Mouse (Mus musculus) c-Kit-positive CD71-positive TER-119-positive erythroid progenitor cells, embryonic 14.5 days (primary cell): ENCODE data around the gene Tjap1.

Experiments used
- DNase-seq: peaks from one replicate; pipeline ENCODE4 v3.0.0-alpha.2; 2013; ENCODE audit warnings: low spot score

The Tjap1 gene

GRCm38 (mm10) chr17:46283140-46283539 lies 314 bp upstream of the Tjap1 start:
- DNase-seq = no peak

- no peak for DNase-seq
Observed at GRCm38 (mm10) chr17:46278011-46278765, 4.6 kb downstream of the Tjap1 start.

GRCm38 (mm10) chr17:46277586-46277985 lies 5.2 kb downstream of the Tjap1 start:
- DNase-seq = no peak

- no peak for DNase-seq
Observed at GRCm38 (mm10) chr17:46275506-46275905, 7.3 kb downstream of the Tjap1 start.

GRCm38 (mm10) chr17:46275034-46275433 lies 7.8 kb downstream of the Tjap1 start:
- DNase-seq = no peak

- DNase-seq = no peak
Observed at GRCm38 (mm10) chr17:46274465-46274864, 8.4 kb downstream of the Tjap1 start.

GRCm38 (mm10) chr17:46273803-46274236 lies 9.0 kb downstream of the Tjap1 start:
- no peak for DNase-seq

- DNase-seq = no peak
Observed at GRCm38 (mm10) chr17:46272675-46273074, 10.2 kb downstream of the Tjap1 start.

- DNase-seq = no peak
Observed at GRCm38 (mm10) chr17:46272058-46272457, 10.8 kb downstream of the Tjap1 start.

GRCm38 (mm10) chr17:46269771-46270534 lies 12.9 kb downstream of the Tjap1 start:
- DNase-seq = no peak

- DNase-seq = no peak
Observed at GRCm38 (mm10) chr17:46268026-46268720, 14.7 kb downstream of the Tjap1 start.

GRCm38 (mm10) chr17:46267511-46267910 lies 15.3 kb downstream of the Tjap1 start:
- no peak for DNase-seq

GRCm38 (mm10) chr17:46266986-46267385 lies 15.8 kb downstream of the Tjap1 start:
- DNase-seq = no peak

GRCm38 (mm10) chr17:46265918-46266618 lies 16.8 kb downstream of the Tjap1 start:
- peak; percentile 48 for DNase-seq

- DNase-seq = no peak
Observed at GRCm38 (mm10) chr17:46265502-46265901, 17.3 kb downstream of the Tjap1 start.

GRCm38 (mm10) chr17:46262201-46262694 lies 20.6 kb downstream of the Tjap1 start:
- no peak for DNase-seq

GRCm38 (mm10) chr17:46259675-46260074 lies 23.2 kb downstream of the Tjap1 start:
- no peak for DNase-seq

- DNase-seq = no peak
Observed at GRCm38 (mm10) chr17:46258279-46259053, 24.4 kb downstream of the Tjap1 start.

GRCm38 (mm10) chr17:46255147-46255546 lies 27.7 kb downstream of the Tjap1 start:
- no peak for DNase-seq

- DNase-seq = no peak
Observed at GRCm38 (mm10) chr17:46254106-46254505, 28.7 kb downstream of the Tjap1 start.

GRCm38 (mm10) chr17:46253452-46254084 lies 29.3 kb downstream of the Tjap1 start, which contains the start of gene Lrrc73:
Lrrc73 (plus strand) TSS chr17:46253531.
- DNase-seq = peak; percentile 74
